Mouse (Mus musculus): ENCODE data around the gene Med15.

DNA sequence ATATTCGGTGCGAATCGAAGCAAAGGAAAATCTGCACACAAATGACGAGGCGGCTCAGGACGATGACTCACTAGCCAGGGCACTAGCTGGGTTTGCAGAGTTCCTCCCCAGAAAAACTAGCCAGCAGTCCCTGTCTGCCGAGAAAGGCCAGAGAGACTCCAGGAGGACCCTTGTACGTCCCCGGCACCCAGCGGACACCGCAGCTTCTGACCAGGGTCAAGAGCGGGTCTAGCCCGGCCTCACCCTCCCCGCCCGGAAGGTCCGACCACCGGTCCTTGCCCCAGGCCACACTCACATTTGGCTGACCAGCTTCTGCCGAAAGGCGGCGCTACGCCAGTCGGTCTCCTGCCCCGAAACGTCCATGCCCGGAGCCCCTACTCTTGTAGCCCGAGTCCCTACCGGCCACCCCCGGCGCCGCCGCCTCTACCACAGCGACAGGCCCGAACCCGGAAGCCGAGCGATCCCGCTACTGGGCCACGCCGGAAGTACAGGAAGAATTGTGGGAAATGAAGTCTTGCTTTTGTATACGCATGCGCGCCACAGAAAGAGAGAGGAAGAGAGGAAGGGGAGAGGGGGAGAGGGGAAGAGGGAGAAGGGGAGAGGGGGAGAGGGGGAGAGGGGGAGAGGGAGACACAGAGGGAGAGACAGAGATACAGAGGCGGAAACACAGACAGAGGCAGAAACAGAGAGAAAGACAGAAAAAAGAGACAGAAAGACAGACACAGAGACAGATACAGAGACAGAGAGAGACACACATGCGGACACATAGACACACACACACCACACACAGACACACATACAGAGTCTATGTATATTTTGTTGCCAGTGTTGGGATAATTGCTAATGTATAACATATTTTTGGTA, 10.0 kb downstream of the Med15 start:
- TF ChIP-seq CTCF (IDR thresholded peaks at IDR 0.05; ENCODE audit: low read depth), result peak; percentile 38
- TF ChIP-seq EP300 (IDR thresholded peaks at IDR 0.05; ENCODE audit: low read depth), result no peak
